Mouse (Mus musculus): ENCODE data around the gene Dennd5a.
A peak's percentile ranks its signal among the peaks of the same experiment; 100 is the strongest.

Gene Dennd5a

GRCm38 (mm10) chr7:109963707-109964106 lies 3.4 kb upstream of the Dennd5a start:
- no peak for DNase-seq (ENCODE audit: low read depth)

- DNase-seq (ENCODE audit: low read depth), result peak; percentile 54
Measured at GRCm38 (mm10) chr7:109962596-109962995, 2.3 kb upstream of the Dennd5a start.

GRCm38 (mm10) chr7:109961570-109961969 lies 1.3 kb upstream of the Dennd5a start:
- DNase-seq (ENCODE audit: low read depth), result no peak

DNA sequence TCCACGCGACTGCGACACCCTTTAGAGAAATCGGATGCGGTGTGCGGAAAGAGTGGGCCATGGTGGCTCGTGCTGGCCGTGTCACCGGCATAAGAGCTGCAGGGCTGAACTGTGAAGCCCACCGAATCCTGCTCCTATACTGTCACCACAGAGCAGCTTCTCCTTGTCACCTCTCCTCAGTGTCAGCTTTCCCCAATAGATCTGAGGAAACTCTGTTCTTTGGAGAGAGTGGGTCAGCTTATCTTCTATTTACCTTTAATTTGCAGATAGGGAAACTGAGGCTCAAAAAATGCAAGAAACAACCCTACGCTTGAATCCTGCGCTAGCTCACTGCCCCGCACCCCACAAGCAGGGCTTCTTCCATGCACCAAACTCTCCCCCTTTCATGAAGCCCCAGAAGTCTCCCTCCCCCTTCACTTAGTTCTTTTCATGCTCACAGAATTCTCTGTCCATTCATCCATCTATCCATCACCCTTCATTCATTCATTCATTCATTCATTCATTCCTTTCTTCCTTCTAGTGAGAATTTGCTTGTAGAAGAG lies 414 bp upstream of the Dennd5a start:
- no peak for DNase-seq (ENCODE audit: low read depth)

DNA sequence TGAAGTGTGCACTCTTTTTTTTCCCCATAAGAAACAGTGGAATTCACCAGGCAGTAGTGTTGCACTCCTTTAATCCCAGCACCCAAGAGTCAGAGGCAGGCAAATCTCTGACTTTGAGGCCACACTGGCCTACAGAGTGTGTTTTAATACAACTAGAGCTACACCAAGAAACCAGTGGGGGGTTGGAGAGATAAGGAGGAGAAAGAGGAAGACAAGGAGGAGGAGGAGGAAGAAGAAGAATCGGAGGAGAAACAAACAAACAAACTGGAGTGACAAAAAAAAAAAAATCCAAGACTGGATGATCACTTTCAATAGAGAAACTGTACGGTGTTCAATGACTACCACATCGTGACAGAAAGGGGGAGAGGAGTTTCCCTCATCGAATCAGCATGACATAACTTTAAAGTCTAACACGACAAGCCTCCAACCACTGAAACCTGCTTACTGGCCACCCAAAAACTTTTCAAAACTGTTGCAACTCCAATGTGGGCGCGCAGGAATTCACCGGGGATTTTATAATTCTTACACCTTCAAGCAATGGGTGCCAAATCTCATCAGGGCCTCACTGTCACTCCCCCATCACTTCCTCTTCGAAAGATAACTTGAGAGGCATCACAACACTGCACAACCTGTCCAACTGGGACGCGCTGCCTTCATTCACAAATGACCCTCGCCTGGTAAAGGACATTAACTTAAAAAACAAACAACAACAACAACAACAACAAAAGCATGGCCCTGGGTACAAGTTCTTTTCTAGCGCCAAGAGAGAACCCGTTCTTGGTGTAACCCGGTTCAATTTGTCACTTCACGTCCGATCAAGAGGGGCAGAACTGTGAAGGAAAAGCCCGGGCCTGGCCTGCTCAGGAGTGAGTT lies 1.2 kb downstream of the Dennd5a start:
- no peak for DNase-seq (ENCODE audit: low read depth)

DNA sequence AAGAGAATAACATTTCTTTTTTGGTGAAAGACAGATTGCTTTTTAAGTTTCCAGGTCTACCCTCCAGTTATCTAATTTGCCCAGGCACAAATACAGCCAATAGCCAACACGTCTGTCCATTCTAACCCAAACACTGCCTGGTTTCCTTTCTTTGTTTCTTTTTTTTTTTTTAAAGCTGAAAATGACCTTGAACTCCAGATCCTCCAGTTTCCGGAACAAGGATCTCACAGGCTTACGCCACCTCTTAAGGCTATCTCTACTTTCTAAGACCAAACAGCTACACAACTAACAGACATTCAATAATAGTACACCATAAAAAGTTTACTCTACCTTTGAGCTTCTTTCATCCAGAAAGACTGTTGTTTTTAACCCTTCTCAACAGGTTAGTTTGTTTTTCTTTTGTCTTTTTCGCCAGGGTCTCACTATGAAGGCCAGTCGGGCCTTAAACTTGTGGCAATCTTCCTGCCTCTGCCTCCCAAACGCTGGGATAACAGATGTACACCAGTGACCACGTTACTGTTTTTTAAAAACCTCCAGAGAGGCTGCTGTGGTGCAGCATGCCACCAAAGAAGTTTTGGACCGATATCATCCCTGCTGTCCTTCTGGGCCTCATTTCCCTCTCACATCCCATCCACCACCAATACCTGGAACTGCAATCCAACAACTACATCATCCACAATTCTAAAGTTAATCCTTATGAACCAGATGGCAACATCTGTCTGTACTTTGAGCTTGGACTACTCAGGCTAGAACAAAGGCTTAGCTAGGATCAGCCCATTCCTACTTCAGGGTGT lies 2.1 kb downstream of the Dennd5a start:
- DNase-seq (ENCODE audit: low read depth), result no peak

DNA sequence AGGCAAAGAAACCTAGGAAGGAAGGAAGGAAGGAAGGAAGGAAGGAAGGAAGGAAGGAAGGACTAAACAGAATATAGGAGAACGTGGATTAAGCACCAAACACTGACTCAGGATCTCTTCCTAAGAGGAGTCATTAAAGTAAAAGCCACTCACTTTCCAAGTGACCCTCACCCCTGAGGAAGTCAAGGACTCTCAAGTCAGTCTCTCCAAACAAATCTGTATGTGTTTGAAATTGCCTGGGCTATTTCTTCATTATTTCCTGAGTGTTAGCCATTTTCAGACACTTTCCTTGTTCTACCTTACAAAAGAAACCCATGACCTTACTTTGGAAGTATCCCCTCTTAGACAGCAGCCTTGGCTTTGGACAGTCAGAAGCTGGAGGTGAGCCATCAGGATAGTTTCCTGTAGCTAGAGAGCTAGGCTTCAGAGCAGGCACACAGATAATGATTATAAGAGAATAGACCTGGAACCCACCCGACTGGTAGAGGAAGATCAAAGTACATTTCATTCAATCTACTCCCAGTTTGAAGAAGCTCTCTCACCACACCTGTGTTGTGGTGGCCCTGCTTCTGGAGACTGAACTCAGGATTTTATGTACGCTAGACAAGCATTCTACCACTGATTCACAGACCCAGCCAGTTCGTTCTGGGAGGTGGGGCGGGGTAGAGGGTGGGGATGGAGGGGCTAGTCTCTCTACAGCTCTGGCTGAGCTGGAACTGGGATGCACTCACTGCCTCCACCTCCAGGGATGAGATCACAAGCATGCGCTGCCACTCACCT lies 5.5 kb downstream of the Dennd5a start:
- no peak for DNase-seq (ENCODE audit: low read depth)

DNA sequence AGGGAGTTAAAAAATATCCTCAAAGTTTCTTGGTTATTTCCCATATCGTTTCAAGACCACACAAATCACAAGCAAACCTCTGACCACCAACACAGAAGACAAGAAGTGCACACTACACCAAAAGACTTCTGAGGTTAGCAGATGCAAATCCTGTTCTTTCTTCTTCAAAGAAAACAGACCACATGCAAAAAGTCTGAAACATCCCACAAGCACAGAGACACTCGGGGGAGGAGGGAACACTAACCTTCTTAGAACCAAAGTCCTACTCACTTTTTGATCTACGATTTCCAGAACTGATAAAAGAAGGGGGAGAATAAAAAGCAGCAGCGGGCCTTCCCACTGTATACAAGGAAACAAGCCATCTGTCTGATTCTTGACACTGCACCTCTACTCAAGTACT lies 9.0 kb downstream of the Dennd5a start:
- no peak for DNase-seq (ENCODE audit: low read depth)

- no peak for DNase-seq (ENCODE audit: low read depth)
Measured at GRCm38 (mm10) chr7:109944421-109945034, 15.7 kb downstream of the Dennd5a start.

DNA sequence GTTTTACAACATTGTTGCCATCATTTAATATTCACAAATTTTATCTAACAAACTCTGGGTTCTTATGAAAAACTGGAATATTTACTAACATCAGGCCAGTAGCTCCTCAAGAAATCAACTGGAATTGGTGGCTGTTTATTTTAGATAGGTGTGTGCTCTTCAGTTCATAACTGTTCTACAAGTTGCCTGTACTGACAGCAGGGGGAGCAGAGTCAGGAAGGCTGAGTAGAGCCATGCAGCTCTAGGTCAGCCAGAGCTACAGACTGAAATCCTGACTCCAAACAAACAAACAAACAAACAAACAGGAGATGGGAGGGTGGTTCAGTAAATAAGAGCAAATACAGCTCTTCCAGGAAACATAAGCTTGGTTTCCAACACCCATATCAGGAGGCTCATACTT lies 30.6 kb downstream of the Dennd5a start:
- DNase-seq (ENCODE audit: low read depth), result no peak

GRCm38 (mm10) chr7:109928365-109928764 lies 31.9 kb downstream of the Dennd5a start:
- DNase-seq (ENCODE audit: low read depth), result no peak

GRCm38 (mm10) chr7:109924965-109925364 lies 35.3 kb downstream of the Dennd5a start:
- DNase-seq (ENCODE audit: low read depth), result no peak

DNA sequence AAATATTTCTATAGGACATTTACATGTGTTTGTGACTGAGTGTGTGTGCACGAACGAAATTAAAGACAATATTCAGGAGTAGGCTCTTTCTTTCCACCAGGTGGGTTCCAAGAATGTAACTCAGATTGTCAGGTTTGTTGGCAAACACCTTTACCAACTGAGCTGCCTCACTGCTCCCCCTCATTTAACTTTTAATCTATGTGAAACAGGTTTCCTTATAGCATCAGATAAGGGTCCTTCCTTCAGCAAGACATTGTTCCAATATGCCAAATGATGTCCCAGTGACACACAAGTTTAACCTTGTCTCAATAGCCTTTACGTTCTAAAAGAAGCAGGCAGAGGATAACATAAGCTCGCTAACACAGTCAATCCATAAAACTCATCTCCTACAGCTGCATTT lies 37.4 kb downstream of the Dennd5a start:
- no peak for DNase-seq (ENCODE audit: low read depth)

DNA sequence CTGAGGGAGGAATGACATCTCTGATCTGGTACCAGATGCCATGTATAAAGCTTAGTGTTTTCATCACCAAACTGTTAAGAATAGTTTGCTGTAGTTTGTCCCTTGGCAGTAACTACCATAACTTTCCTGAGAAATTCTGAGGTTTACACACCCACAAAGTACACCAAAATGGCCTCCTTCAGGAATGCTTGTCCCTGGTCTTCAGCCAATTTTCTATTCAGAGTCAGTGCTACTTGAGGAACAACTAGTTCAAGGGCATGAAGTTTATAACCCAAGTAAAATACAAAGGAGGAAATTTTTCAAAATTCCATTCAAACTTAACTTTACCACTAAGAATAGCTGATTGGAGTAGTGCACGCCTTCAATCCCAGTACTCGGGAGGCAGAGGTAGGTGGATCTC lies 54.1 kb downstream of the Dennd5a start:
- peak; percentile 30 for DNase-seq (ENCODE audit: low read depth)

- DNase-seq (ENCODE audit: low read depth), result no peak
Measured at GRCm38 (mm10) chr7:109900921-109901320, 59.3 kb downstream of the Dennd5a start.

DNA sequence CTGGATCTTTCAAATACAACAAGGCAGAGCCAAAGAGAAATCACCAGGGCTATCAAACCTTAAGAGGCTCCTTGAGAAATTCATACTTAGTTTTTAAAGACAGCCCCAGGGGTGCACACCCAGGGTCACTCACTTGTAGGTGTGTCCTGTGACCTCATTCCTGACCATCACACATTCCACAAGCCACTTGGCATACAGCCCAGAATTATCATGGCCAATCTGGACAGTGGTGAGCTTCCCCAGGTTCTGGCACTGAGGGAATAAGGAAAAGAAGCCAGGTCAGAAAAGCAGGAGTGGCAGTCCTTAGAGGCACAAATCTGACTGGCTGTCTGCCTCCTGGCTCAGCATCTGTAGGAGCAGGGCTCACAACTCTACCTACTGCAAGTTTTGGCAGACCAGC lies 61.4 kb downstream of the Dennd5a start:
- DNase-seq (ENCODE audit: low read depth), result no peak

- DNase-seq (ENCODE audit: low read depth), result no peak
Measured at GRCm38 (mm10) chr7:109892530-109892929, 67.7 kb downstream of the Dennd5a start.

DNA sequence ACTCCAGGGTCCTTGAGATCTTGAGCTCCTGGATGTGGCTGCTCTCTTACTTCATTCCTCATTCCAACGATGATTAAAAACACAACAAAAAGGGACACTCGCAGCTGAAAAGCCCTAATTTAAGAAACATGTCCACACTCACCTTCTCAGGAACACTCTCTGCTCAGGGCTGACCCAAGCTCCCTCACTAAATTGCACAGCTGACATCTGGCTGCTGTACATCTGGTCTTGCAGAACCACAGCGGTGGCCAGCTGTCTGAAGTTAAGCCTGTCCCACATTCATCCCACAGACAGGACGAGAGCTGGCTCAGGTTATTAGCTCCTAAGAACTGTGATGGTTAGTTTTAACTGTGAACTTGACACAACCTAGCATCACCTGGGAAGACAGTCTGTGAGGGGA lies 68.5 kb downstream of the Dennd5a start:
- no peak for DNase-seq (ENCODE audit: low read depth)

DNA sequence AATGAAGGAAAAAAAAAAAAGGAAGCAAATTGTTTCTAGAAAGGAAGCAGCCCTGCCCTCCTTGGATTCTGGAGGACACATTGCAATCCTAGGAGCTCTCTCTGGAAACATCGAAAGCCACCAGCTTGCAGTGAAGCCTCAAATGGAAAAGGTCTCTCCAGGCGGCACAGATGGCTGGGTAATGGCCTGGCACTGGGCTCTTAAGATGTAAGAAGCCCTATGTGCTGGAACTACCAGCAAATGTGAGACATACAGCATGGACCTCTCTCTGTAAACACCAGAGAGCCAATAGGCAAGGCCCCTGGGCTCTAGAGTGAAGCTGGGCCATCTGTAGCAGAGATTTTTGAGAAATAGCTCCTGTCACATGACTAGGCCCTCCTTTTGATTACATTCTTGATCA lies 70.0 kb downstream of the Dennd5a start:
- DNase-seq (ENCODE audit: low read depth), result no peak

DNA sequence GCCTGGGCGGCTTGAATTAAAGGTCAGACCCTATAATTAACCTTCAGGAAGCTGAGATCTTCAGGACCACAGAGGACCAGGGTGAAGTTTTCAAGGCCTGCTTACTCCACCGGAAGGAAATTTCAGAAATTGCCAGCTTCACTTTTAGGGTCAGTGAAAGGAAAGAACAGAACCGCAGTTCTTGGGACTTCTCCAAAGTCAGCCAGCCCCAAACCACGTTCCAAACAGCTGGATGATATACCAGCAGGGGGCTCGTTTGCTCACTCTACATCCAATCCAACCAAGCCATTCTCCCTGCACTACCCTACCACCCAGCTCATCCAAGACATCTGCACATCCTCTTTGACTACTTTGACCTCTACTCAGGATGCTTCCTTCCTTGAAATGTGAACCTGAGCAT lies 71.0 kb downstream of the Dennd5a start:
- DNase-seq (ENCODE audit: low read depth), result no peak

DNA sequence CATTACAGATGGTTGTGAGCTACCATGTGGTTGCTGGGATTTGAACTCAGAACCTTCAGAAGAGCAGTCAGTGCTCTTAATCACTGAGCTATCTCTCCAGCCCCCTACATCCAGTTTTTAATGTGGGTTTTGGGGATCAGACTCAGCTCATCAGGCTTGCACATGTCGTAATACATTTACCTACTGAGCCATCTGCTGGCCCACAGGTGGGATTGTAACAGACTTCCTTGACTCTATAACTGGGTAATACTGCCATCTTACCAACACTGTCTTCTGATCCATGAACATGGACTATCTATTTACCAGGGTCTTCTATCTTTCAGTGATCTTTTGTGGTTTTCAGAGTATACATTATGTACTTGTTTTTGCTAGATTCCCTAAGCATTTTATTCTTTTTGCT lies 74.0 kb downstream of the Dennd5a start:
- no peak for DNase-seq (ENCODE audit: low read depth)

GRCm38 (mm10) chr7:109882574-109882973 lies 77.7 kb downstream of the Dennd5a start:
- no peak for DNase-seq (ENCODE audit: low read depth)
